Mouse (Mus musculus): ENCODE data around the gene Brsk2.

Brsk2 gene

DNA sequence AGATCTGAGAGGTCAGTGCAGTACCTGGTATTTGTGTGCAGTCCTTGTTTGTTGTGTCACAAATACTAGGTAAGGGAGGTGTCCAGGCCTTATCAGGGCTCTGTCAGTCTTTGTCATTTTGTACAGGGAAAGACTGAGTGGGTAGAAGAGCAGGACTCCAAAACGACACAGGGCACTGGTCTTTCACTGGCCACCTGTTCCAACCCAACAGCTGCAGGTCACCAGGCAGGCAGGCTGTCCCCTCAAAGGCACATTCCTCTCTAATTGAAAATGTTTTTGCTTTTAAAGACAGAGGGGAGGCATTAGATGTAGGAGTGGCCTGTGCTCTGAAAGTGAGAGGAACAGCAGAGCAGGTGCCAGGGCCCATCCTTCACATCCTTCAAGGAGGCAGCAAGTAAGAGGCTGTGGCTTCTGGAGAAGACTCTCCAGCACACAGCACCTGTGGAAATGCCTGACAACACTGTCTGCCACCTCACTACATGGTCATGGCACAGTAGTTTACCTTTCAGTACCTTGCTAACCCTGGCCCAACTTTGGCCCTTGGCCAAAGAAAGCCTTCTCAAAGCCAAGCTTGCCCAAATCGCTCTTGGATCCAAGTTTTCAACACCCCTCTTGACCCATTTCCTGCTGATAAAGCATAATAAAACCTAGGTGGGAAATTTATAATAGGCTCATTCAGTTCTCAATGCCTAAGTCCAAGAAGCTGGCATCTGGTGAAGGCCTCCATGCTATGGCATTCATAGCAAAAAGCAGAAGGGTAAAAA lies 85.7 kb downstream of the Brsk2 start:
- no peak for DNase-seq

DNA sequence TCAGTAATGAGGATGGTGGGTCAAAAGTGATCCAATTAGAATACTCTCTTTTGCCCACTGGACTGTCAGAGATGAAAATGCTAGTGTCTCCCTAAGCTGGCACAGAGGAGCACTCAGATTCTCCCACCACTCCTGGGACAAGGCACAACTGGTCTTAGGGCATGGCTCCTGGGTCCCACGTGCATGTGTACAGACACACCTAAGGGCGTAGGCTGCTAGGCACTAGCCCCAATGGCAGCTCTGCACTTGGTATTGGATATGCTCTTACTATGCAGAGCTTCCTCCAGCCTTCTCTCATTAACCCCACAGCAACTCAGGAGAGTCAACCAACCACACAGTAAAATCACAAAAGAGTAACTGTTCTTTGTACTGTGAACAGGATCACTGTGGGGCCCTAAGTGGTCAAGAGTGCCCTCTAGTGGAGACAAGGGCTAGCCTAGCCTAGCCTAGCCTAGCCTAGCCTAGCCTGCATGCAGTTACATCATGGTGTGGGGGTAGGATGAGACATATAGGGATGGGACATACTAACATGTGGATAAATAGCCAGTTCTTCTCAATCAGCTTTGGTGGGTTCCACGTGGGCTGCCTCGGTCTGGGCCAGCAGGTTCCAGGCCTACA lies 88.1 kb downstream of the Brsk2 start:
- peak; percentile 11 for DNase-seq

DNA sequence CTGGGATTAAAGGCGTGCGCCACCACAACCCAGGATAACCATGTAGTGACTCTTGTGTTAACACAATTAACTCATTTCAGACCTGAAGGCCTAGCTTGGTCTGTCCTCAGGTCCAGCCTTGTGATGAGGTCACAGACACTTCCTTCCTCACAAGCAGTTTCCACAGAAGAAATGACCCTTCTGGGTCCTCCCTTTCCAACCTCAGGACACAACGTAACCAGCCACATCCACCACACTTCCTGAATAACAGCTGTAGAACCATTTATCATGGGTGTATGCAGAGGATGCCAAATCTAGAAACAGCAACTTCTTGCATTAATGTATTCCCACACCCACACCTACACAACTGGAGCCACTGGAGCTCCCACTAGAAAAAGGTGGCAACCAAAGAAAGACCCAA lies 91.2 kb downstream of the Brsk2 start:
- DNase-seq: no peak

DNA sequence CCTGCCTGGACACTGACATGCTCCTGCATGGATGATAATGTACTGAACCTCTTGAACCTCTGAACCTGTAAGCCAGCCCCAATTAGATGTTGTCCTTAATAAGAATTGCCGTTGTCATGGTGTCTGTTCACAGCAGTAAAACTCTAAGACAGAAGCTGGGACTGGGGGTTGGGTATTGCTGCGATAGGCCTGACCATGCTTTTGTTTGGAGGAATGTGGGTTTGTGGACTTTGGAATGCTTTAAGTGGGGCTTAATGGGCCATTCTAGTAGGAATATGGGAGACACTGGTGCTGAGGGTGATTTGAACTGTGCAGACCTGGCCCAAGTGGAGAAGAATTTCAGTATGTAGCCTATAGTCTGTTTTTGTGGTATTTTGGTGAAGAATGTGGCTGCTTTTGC lies 95.8 kb downstream of the Brsk2 start:
- DNase-seq: no peak

DNA sequence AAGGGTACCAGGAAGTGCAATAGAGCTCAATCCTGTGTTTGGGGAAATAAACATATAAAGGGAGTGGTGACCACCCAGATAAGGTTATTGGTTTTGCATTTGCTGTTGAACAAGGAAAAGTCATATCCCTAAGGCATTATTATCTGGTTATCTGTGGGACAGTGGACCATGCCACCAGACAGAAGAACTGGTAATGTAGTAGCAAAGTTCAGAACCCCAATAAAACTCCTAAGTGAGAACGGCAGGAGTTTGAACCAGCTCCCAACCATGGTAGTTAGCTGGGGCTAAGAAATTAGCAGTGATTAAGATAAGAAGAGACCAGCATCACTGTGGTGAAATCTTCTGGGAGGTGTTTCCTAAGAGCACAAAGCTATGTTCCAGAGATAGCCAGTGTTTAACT lies 96.4 kb downstream of the Brsk2 start:
- no peak for DNase-seq

DNA sequence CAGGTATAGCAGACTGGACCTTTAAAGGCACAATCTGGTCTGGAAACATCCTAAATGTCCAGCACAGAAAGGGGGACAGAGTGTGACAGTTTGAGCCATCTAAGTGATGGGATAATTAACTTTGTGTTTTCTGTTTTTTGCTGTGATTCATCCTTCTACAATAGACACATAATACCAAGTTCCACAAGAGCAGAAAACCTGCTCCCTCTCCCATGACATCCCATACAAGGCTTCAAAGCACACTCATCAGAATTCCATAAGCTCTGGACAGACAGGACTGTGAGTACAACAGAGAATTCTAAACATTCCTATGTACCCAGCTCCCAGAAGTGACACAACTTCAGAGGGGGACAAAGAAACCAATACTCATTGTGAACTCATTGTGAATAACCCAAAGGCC lies 101.0 kb downstream of the Brsk2 start:
- no peak for DNase-seq

All from right cerebral cortex, postnatal 4 days (tissue).